Mouse (Mus musculus) thymus, postnatal 14 days (tissue): Measurements from ENCODE around the gene Prss23.

Experiments
- DNase-seq: peaks from one replicate; pipeline ENCODE4 v3.0.0; 2021

Gene Prss23

DNA sequence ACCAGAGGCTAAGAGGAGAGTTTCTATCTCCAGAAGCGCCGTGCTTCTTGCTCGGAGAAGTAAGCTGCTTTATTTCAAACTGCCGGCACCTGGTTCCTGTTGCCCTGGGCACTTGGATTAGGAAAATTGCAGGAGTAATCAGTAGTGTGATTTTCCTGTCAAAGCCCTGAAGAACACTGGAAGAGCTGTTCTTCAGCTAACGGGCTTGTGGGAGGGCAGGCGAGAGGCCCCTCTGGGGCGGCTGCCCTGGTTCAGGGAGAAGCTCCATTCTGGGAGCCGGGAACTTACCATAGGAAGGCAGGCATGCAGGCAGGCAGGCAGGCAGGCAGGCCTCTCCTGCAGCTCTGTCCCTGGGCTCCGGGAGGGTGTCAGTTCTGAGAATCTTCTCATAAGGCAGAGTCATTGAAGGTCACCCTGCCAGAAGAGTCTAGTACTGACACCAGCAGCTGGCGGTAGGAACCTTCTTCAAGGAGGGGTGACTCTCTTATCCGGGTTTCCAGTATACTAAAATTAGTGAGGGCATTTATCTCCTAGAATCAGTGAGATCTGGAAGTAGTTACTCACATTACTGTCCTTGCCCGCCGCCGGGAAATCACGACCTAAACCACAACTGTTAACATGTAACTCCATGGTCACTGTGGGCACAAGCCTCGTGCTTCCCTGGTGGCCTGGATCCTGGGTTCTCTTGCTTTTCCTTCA lies at the start of gene Prss23:
Gene Prss23, minus strand, starts transcription at position 457 of the 699 bp plus-strand sequence.
- no peak for DNase-seq

DNA sequence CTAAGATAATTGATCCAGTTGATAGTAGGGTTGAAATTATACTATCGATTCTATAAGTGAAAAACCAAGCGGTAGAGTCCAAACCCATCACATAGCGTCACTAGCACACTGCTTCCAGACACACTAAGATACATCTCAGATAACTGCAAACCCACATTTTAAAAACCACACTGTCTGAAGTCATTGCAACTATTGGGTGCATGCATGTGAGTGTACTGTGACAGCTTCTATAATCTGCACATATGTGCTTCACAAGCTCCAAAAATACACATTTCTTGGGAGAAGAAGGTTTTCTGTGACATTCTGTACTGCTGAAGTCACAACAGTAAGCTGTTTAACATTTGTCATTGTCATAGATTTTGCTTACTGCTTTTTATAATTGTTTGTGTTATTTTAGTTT lies 49.1 kb upstream of the Prss23 start:
- no peak for DNase-seq

DNA sequence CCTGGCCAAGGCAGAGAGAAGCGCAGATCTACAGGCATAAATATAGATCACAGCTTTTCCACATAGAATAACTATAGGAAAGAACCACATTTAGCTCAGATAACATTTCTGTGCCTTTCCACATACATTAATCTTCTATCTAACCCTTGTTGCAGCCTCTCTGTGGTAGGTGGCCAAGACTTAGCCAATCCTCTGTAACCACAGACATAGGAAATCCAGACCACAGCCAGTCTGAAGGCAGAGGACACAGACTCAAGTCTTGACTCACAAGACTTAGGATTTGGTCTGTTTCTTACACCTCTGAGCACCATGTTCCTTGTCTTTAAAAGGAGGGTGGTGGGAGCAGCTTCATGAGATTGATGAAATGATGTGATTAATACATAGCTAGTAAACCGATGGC lies 37.6 kb upstream of the Prss23 start:
- no peak for DNase-seq

DNA sequence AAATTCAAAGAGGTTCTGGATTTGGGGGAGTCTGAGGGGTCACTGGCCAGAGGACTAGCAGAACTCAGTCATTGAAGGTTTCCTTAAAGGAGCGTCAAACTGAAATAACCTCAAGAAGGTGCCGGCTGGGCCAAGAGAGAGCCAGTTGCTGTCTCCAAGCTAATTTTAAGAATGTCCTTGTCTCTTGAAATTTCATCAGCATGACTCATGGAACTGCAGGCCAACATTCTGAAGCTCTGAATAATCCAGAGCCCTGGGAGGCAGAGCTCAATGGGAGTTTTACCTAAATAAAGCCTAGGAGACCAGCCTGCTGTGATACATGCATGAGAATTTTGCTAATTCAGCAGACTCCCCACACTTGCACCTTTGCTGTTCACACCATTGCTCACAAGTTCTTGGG lies 36.5 kb upstream of the Prss23 start:
- DNase-seq, result no peak

DNA sequence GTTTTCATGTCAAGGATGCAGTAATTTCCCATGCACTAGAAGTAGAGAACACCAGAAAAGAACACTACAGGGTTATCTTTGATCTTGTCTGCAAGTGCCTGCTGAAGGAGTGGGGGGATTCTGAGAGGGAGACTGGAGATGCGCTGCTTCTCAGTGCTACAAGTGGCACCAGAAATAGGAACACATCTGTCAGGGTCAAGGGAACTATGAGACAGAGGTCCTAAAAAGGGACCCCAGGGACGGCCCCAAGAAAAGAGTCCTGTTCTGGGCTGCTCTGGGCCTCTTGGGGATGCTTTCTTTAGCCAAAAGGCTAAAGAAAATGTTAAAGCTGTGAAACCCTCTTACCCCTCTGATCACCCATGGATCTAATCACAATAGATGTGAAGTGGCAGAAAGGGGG lies 35.2 kb upstream of the Prss23 start:
- DNase-seq, result no peak

DNA sequence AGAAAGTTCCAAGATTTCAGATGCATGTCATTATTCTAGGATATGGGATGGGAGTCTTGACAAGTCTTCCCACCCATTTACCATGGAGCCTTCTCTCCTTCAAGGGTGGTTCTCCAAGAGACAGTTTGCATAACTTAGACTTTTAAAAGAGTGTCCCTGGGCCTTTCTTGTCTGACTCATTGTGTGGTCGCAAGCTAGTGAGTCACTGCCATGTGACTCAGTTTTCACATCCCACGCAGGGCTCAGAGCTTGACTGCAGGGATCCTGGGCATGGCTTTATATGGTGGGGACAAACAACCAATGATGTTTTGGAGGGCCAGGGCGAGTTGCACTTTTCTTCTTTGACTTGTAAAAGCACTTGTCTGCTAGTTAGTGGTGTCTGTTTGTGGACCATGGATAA lies 34.0 kb upstream of the Prss23 start:
- no peak for DNase-seq

DNA sequence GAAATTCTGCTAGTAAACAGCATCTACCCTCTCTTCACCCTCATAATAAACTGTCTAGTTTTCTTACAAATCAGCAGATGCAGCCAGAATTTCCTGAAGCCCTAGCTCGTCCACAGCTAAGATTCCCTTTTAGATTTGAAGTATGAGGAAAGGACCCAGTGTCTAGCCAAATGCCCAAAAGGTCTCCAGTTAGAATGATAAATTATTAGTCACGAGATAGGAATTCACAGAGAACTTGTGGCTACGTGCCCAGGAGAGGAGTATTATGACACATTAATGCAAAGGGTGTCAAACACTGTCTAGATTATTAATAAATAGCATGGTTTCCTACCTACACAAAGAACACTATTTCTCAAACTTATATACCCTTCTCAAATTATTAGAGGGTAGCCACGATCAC lies 32.6 kb upstream of the Prss23 start:
- no peak for DNase-seq

DNA sequence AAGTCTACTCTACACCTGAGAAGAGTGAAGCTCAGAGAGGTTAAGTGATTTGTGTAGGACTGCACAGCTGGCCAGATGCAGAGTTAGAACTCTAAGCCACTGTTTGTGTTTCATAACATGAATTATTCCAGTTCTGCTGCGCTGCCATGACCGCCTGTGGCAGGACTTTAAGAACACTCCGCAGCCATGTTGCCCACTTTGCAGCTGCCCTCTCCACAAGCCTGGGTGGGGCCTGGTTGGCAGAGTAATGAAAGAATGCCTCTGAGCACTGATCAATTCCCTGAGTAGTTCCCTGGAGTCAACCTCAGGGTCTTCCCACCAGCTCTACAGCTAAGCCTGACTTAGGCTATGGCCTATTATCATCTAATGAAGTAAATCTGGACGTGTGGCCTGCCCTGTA lies 32.1 kb upstream of the Prss23 start:
- no peak for DNase-seq

DNA sequence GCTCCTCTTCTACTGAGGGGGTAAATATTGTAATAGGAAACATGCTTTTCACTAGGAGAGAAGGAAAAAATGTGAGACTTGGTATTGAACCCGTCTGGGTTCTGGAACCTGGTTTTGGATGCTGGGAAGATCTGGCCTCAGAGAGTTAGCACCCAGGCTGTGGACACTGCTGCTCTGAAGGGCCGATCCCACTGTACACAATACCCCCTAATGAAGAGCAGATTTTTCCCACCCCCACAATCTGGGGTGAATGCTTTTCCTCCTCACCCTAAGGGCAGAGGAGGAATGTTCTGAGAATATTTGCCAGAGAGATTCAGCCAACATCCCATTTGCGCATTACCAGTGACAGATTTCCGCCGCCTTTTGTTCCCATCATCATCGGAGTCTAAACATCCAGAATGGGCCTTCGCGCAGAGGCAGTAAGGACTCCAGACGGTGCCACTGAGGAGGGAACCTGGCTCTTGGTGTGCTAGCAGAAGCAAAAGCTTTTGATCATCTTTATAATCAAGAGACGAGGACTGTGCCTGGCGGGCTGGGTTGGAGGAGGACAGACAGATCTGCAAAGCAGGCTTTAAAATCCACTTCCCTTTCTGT lies 31.6 kb upstream of the Prss23 start:
- no peak for DNase-seq

DNA sequence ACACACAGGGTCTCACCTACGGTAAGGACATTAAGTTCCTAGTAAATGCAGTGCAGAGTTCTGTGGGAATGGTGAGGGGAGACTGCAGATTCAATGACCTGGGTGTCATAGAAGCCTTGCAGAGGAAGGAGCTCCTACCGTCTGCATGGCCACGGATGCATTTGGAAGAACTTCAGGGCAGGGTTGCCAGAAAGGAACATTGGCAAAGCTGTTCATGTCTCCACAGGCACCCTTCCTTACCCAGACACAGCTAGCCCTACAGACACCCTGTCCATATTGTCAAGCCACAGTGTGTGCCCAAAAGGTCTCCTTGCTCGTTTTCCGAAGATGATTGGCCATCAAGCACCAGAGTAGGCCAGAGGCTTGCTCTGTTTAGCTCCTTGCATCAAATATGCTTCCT lies 30.1 kb upstream of the Prss23 start:
- DNase-seq, result no peak

DNA sequence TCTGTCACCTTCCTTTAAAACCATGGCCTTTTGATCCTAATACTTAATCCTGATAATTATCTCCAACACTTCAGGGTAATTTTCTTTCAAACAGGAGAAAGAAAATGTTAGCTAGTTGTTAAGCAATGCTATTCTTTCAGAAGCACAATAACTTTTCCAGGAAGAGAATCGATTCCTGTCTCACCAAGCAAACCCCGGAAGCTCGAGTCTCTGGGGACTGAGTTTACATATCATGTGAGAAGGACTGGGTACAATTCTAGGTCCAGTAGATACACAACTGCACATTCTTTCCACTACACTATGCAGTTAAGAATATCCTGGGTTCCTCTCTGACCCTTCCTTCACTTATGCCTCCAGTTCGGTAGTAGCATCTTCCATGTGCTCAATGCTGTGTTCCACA lies 29.7 kb upstream of the Prss23 start:
- DNase-seq, result no peak

DNA sequence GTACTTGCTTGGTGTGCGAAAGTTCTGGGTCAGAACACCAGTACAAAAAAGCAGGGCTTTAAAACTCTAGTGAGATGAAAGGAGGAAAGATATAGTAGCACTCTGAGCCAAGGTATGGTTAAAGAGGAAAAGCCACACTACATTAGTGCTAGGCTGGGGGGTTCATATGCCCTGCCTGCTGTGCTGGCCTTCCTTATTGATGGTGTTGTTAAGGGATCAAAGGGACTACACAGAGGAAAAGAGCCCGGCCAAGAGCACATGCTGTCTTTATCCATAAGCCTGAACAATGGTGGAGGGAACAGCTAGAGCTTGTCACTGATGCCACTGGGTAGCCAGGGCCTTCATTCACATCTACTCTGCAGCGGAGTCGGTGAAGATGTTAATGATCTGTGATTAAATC lies 28.2 kb upstream of the Prss23 start:
- no peak for DNase-seq

DNA sequence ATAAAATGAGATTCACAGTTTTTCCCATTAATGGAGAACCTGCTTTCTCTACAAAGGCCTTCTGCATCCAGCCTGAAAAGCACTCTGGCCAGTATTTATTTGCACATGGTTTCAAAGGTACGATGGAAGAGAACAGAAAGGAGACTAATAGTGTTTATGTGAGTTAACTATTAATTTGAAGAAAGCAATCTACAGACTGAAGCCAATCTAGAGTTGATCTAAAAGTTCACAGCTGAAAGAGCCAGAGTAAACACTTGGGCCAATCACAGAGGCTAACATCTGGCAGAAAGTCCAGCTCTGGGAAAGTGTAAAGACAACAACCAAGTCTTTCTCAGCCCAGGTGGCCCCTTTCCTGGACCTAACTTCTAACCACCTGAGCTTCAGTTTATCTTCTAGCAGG lies 27.1 kb upstream of the Prss23 start:
- DNase-seq, result no peak

DNA sequence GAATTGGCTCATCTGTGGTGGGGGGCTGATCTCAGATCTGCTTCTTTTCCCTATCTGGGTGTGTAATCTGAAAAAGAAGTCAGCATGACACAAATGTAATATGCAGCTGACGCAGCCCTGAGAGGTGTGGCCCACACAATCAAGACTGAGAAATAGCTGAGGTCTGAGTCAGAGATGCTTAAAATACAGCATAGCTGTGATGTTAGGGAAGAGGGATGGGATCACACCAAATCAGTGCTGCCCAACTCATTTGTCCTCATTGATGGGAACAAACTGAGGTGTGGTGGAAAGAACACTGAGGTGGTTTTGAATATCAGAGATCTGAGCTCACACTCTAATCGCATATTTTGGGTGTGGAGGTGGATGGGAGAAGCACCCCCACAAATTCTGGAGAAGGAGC lies 14.0 kb upstream of the Prss23 start:
- DNase-seq, result no peak

DNA sequence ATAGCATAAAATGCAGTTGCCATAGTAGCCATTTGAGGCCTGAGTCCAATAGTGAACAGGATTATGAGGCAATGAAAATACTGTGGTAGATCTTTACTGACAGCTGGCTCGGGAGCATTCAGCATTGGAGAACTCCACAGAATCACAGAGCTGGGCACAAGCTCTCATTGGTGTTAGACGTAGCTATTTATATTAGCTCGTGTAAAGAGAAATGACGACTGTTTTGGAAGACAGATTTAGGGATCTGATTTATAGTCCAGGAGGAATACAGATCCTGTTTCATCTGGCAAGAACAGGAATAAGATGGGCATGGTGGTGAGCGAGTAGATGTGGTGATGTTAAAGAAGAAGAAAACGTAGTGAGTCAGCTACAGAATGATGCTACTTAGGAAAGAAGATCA lies 12.4 kb upstream of the Prss23 start:
- no peak for DNase-seq

DNA sequence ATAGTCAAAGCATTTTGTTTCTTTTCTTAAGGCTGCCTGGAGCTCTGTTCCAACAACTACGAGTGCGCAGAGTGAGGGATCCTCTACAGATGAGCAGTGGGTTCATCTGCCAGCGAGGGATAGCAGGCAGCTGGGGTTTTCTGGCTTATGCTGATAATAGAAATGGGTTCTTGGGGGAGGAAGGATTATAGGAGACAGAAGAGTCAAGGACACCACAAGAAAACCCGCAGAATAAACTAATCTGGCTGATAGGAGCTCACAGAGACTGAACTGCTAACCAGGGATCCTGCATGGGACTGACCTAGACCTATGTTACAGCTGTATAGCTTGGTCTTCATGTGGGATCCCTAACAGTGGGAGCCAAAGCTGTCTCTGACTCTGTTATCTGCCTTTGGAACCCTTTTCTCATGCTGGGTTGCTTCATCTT lies 456 bp upstream of the Prss23 start:
- DNase-seq, result no peak

DNA sequence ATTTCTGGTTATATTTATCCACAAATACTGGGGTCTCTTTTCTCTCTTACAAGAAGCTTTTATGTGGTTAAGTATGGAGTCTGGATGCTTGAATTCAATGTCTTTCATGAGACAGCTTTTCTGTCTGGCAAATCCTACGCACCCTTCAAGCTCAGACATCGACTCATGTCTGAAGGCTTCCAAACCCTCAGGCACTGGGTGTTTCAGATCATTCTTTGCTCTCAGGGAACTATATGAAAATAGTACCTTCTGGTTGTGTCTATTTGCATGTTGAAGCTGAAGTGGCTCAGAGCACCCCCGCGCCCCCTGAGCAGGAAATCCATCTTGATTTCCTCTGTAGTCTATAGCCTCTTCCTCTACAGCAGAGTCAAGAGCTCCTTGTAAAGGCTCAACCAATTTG lies 3.2 kb downstream of the Prss23 start:
- DNase-seq, result no peak

DNA sequence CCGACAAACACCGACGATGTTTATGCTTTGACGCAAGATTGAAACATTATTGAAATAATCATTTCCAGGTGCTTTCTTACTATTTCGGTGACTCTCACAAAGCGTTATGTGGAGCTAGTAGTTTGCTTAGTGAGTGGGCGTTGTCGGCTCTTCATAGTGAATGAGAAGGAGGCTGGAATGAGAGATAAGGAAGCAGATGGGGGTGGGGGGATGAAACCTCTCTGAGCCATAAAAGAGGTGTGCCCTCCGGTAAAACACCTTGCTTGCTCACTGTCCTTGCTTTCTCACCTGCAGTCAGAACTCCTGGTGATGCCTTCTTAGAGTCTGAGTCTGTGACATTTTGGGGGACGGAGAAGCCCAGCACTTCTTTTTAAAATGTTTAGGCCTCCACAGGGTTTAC lies 4.8 kb downstream of the Prss23 start:
- DNase-seq, result no peak

DNA sequence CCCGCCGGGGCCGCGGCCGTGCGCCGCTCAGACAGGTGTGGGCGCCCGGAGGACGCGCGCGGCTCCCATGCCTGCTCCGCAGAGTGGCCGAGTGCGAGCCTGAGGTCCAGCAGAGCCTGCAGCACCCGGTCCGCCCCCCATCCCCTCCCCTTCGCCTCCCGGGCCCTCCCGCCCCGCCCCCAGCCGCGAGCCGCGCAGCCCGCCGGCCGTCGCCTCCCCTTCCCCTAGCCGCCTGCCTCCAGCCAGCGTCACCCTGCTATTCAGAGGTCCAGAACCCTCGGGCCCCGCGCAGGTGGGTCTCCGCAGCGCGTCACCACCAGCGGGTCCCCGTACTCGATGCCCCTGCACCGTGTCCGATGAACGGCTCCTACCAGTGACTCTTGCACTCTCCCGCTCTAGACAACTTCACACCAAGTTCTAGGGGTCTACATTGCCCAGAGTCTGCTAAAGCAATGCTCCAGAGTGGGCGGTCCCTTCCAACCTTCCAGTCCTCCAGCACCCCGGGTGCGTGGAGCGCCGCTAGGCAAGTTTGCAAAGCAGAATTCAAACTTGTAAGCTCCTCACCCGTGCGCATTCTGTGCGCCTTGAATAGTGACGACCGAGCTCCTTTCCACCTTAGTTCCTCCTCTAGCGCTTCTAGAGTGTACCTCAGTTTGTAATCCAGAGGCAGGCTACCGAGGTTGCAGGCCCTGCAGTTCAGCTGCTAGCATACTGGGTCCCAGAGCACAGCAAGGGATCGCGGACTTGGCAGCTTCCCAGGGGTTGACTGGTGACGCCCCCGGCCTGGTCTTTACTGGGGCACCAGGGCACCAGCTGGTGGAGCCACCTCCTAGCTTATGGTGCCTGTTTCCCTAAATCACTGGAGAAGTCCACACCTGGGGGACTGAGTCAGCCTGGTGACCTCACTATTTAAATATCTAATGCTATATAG lies 9.3 kb downstream of the Prss23 start:
- no peak for DNase-seq

DNA sequence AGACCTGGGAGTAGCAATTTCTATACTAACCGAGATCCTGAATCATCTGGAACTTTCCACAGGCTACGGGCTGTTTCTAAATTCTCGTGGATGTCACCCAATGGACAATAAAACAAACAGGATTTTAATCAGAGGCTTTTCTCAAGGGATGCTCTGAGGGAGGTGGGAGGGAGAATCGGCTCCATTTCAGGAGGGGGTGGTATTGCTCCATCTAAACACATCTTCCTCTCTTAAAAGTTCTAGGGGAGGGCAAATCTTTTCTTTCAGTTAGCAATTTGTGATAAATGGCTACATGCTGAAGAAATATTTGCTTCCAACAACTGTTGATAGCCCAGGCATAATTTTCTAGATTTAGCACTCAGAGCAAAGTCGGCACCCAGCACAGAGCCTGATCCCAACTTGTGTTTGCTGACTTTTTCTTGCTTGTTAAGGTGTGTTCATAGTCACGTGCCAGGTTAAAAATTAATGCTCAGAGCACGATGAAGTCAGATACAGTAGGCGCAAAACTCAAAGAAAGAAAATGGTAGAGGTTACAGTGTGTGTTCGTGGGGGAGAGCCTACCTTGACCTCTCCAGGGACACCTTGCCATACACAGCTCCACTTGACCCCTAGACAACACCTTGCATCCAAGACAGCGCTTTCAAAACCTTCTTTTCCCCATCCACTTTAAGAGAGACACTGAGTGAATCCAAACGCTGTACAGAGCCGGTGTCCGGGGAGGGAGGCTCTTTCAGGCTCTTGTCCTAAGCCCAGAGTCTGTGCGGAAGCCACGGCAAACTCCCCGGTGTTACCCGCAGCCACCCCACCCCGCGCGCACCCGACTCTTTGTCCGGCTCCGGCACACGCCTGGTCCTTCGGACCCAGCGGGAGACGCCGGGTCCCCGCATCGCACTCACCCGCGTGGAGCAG lies 10.2 kb downstream of the Prss23 start:
- DNase-seq, result no peak

DNA sequence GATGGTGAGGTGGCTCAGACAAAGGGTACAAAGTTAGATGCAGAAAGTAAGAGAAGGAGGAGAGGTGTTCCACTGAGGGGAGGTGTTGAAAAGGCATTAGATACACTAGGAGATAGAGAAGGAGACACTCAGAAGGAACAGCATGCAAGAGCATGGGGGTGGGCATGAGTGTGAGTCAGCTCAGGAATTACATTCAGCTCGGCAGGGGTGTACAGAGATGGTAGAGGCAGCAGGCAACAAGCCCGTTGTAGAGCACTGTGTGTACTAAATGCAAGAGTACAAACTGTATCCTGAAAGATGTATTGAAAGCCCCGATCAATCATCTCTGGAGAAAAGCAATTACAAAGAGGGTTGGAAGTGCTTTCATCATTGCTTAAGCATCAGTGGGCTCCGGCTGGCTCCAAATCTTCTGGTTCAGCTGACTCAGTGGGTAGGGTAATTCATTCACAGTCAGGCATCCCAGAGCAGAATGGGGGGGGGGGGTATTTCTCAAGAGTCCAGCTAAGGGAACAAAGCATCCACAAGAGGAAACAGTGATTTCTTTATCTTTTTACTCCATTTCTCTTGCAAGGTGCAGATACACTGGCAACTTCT lies 15.0 kb downstream of the Prss23 start:
- no peak for DNase-seq

DNA sequence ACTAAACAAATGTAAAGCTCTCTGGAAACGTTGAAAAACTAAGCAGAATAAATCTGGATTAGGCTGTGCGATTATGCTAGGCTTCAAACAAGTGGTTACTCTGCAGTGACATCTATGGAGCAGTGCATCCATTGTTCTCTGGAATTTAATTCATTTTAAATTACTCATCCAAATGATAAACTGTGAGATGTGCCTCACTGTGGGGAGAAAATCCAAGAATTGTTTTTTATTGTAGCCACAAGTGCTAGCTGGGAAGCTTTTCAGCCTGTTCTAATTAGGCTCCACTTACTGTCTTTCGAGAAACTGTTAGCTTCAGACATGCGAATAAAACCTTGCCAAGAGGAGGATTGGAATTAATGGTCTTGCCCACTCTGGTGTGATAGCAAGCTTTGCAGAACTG lies 18.3 kb downstream of the Prss23 start:
- DNase-seq, result no peak
